Mouse (Mus musculus) mesoderm, embryonic 11.5 days (tissue): ENCODE measurements around the gene Frk.
"Not testable (repeated sequence)": the region's sequence is repeated elsewhere in the genome, so short reads cannot be mapped to it uniquely, and the experiment has no call there.

Source experiments
- DNase-seq: peaks from one replicate; pipeline ENCODE4 v3.0.0-alpha.2; 2012; ENCODE audit warnings: low read depth, low spot score

The Frk gene

DNA sequence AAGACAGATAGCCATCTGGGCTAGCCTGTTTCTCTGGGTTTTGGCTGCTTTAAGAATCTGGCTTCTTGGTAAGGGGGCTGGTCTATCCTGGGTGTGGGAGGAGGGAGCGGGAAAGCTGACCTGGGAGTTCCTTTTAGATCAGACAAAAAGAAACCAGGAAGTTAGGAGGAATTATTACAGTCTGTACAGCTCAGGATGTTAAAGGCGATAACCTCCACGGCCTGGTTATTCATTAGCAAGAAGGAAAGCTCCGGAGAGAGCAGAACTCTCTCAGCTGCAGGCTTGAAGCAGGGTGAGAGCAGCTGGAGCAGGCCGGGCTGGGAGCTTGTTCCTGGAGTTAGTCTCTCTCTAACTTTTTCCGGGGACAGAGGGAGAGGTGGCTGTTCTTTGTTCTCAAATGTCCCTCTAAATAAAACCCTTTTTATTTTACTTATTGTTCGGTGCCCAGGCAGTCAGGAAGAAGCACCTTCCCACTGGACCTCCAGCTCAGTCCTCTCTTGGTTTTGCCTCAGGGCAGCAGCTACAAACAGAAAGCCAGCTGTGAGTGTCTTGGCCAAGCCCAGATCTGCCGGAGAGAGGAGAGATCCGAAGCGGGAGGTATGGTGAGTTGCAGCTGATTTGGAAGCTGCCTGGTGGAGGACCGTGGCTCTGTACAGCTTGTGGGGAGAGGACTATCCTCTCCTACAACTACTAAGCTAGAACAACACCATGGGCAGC, at the start of gene Frk:
Gene Frk (plus strand): TSS at position 103 of the 717 bp plus-strand sequence.
- no peak for DNase-seq

DNA sequence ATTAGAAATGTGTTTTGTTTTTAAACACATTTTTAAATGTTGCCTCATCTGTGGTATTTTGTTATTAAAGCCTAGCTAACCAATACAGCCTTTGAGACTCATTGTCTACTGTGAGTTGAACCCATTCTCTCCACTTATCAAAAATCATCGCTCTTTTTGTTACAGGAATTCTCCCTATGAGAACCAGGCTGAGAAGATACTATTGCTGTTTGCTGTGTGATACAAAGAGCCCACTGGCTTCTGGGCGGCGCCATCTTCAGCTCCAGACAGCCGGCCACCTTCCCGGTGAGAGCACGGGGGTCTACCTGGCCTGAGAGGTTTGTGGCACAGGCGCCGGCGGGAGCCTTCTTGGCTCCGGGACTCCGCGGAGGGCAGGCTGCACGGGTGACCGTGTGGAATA, 49.0 kb upstream of the Frk start:
- not testable (repeated sequence) for DNase-seq

DNA sequence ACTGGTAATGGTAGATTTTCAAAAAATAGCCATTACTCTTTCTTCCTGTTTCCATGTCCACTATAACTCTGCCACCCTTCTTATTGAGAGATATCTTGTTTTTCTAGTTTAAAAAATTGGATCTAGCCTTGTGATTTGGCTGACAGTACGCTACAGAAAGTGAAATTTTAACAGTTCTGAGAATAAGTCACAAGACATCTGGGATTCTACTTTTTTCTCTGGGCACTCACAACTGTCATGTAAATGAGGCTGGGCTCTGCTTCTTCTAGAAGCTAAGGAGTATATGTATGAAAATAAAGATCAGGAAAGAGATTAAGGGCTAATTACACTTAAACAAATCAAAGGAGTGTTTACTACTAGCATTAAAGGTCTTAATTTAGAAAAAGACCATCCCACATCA, 33.7 kb upstream of the Frk start:
- no peak for DNase-seq

DNA sequence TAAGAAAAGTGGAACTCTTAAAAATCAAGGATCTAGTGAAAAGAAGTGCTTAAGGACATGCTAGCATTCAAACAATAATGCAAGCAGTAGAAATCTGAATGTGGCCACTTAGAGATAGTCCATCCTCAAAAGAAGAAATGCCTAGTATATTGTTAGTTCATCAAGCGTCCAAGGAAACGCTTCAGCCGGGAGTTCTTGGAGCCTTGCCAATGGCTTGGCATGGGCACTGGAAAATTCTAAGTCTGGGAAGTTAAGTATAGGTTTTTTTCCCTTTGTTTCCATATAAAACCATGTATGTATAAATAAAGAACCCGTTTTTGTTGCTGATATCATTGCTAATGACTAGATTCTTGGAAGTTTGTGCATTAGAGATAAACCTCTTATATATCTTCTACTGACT, 21.7 kb upstream of the Frk start:
- no peak for DNase-seq

DNA sequence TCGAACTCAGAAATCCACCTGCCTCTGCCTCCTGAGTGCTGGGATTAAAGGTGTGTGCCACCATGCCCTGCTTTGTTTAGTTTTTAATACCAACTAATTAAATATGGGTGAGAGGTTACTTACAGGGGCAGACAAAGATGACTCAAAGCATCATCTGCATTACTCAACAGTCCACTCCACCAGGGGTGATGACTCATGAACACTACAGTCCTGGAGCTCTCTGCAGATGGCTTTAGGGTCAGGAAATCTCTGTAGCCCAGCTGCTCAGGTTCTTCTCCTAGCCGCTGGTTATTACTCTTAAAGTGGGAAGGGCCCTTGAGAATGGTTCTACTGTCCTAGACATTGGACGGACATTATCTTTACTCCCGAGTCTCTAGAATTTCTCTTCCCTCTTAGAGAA, 18.9 kb upstream of the Frk start:
- DNase-seq, result no peak

DNA sequence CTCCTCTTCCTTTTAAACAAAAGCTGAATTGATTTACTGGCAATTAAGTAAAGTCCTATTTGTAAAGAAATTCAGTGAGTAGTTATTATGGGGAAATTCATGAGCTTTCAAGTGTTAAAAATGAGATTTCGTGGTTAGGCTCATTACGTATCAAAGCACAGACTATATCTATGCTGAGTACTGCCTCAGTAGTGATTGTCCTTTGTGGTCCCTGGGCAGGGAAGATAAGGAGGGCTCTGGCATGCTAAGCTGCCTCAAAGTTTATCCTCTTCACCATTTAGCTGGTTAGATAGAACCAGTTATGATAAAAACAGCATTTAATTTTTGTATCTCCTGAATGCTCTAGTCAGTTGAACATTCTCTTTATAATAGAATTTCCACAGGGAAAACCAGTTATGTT, 14.2 kb upstream of the Frk start:
- DNase-seq, result no peak

DNA sequence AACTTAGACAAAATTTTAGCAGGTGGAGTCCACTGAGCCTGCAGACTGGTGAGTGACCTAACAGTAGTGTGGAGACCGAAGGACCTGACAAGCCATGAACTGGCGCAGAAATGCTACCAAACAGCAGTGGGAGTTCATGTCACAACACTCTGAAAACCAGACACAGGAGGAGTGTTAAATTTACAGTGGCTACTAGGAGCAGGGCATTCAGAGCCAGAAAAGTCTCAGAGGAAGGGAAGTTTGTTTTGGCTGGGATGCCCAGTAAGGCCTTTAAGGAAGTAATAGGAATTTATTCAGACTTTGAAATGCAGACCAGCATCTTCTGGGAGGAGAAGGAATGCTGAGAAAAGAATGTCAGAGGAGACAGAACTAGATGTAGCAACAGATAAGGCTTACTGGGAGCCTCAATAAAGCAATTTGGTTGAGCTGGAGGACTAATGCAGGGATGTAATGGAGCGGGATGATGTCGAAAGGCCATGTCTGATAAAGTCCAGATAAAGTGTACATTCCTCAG, 3.2 kb upstream of the Frk start:
- DNase-seq, result no peak

DNA sequence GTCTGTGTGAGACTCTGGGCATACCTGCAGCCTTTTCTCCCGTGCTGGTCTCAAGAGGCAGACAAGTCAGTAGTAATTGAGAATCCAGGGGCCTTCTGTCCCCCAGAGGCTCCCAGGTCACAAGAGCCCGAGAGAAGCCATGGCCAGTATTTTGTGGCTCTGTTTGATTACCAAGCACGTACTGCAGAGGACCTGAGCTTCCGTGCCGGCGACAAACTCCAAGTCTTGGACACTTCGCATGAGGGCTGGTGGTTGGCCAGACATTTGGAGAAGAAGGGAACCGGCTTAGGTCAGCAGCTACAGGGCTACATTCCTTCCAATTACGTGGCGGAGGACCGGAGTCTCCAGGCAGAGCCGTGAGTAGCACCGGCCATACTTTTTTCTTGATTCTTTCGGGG, 814 bp downstream of the Frk start:
- DNase-seq, result no peak

DNA sequence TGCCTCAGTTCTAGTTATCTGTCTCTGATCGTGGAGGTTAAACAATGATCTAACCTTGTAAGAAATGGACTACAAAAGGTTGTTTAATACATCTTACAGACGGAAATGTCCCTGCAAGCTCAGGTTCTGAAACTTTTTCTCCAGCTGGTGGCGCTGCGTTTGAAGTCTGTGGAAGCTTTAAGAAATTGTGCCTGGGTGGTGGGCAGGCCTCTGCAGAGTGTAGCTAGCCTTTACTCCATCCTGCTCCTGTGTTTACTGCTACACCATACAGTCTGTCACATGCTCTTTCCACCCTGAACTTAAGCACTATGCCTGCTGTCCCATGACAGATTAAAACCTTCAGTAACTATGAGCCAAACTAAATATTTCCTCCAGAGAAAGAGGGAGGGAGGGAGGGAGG, 1.9 kb downstream of the Frk start:
- no peak for DNase-seq

DNA sequence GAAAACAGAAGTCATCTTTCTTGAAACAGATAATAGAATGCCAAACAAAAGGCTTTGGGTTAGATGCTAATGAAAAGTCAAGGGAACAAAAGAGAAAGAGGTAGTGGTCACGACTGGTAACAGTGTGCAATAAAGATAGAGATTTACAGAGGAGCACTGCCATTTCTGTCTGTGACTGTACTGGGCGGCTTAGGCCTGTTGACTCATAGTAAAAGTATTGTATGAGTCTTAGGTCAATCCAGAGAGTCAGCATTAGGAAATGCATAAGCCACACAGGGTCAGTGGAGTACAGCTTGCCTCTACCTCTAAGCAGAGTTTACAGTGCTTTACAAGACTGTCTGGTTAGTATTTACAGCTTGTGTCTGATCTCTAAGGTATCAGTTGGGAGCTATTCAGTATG, 24.6 kb downstream of the Frk start:
- DNase-seq, result no peak

DNA sequence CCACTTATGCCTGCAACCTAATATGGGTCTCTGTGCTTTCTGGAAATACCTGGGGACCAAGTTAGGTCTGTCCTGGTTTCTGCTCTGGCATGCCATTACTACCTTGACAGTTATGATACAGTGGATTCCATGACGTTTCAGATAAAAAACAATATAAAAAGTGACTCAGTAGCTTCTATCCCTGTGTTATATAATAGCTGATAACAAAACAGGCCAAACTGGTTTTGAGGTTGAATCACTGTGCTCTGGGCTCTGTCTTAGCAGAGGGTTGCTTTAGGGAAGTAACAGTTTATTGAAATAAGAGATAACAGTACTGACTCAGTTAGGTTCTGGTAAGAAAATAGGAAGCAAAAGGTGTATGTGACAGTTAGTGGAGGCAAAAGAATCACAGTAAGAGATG, 25.4 kb downstream of the Frk start:
- no peak for DNase-seq

DNA sequence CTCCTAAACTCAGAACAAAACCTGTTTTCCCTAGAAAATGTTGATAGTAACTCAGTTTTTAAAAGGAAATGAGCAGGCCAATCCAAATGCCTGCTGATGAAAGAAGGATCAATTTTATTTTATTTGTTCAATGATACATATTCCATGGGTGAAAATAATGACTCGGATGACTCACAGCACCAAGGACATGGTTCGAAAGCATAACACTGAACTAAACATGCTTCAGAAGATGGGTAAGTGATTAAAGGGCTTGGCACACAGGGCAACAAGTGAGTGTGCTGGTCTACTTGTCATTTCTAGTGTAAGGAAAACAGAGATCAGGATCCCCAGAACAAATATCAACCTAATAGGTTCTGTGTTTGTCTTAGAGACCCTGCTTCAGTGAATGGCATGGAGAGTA, 26.1 kb downstream of the Frk start:
- DNase-seq, result no peak

DNA sequence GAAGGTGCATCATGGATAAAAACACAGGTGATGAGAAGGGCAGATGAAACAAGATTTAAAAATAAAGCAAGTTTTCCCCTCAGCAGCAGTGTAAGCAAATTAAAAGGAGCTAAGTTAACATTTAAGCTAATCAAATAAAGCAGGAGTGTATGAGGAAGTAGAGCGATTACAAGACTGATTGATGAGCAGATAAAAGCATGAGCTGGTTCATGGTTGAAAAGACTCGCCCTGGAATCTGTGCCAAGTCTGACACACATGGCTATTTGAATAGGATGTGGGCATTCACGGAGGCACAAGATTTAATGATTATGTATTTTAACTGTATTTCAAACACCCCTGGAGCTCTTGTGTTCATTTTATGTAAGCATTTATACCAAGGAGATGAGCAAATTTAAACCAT, 28.0 kb downstream of the Frk start:
- no peak for DNase-seq

DNA sequence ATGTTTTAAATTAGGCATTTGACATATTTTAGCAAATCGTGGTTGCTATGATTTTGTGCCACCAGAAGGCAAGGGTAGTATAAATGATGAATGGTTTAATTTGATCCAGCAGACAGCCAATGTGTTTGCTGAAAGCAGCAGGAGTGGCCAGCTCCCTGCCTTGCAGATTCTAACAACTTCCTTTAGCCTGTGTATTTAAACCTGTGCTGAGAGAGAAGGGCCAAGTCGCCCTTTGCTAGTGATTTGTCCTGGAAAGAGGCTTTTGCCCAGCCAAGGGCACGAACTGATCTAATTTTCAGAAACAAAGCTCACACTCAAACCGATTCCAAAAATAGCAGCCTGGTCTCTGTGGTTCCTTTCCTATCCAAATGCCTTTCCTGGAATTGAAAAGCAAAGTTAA, 29.4 kb downstream of the Frk start:
- DNase-seq, result peak; percentile 28

DNA sequence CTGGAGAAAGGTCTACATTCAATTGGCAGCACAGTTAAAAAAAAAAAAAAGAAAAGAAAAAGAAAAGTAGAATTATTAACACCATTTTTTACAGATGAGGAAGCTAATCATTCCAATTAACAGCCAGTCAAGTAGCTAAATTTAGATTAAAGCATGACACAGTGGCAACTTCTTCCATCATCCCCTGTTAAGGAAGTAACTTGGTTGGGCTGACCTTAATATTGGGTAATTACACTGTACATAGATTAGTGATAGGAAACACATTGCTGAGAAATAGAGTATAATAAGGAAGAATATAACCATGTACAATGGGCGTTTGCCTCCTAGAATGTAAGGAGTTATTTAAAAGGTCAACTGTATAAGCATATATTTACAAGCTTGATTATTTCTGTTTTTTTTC, 42.4 kb downstream of the Frk start:
- DNase-seq, result no peak

DNA sequence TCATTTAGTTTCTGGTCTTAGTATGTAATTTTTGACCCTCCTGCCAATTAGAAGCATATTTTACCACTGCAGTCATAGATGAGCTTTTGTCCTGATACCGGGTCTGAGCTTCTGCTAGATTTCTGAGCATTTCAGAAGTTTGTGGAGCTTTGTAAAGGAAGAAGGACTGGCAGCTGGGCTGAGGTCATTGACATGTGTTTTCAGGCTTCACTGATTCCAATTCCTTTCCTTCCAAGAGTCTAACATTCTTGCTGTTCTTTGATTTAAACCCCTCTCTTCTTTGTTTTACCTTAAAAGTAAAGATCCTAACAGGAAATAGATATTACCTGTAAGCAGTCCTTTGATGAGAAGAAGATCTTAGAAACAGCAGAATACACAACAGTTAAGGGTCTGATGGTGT, 48.6 kb downstream of the Frk start:
- DNase-seq, result no peak

DNA sequence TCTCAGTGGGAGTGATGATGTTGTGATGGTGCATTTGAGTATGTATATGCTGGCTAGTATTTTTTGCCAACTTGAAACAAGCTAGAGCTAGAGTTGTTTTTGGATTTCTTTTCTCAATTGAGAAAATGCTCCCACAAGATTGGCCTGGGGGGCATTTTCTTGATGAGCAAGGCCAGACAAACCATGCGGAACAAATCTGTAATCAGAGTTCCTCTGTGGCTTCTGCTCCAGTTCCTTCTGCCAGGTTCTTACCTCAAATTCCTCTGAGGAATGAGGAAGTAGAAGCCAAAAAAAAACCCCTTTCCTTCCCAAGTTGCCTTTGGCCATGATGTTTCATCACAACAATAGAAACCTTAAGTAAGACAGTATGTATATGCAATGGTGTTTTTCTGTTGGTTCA, 49.3 kb downstream of the Frk start:
- DNase-seq, result no peak

DNA sequence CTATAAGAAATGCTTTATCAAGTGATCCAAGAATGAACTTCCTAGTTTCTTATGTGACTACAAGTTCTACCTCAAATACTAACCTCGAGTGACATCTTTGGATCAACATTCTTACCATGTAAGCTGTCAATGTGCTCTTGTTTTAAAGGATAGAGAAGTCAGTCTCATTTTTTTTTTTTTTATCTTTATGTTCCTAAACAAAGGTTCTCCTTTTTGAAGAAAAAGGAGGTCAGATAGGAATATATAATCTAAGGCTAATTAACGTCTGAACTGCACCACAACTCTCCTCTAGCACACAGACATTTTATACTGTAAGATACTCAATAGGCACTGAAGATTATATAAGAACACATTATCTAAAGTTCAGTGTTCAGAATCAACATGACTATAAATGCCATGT, 57.5 kb downstream of the Frk start:
- no peak for DNase-seq

DNA sequence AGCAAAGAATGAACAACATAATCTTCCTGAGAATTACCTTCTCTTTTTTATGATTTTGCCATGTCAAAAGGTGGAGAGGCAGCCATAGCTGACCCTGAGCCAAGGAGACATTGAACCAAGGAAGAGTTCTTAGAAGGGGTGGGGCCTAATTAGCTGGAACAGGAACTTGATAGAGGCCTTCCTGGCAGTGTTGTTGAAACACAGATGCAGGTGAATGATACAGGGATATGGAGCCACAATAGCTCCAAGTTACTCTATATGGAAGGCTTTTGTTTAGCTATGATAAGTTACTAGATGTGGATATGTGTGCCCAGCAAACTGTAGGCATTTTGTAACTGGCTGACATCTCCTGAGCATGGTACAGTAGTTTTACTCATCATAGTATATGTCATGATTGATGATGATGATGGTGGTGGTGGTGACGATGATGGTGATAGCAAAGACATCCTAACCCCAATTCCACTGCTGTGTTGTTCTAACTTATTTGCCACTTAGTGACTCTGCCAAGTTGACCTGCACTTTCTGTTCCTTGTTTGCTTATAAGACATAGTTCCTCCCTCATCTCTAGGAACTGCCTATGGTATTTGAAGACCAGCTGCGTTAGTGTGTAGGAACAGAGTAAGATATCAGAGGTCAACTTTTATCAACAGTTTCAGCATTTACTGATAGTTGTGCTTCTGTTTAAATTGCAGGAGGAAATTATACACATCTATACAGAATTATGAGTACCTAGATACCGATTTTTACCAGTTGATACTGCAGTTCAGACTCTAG, 58.7 kb downstream of the Frk start:
- DNase-seq, result no peak

DNA sequence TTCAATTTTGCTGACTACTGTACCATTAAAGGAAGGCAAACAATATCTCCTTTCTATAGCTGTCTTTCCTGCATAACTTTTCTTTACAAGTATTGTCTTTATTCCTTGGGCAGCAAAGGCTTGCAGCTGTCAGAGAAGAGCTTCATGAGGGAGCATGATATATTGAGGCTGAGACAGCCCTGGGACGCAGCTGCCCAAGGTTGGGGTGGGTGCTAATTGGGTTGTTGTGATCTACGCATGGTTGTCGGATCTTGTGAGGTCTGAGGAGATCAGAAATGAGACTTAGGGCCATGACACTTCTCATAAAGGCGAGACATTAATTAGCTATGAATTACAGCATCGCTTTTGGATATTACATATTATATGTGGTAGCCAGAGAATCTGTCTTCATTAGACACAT, 67.4 kb downstream of the Frk start:
- peak; percentile 13 for DNase-seq

DNA sequence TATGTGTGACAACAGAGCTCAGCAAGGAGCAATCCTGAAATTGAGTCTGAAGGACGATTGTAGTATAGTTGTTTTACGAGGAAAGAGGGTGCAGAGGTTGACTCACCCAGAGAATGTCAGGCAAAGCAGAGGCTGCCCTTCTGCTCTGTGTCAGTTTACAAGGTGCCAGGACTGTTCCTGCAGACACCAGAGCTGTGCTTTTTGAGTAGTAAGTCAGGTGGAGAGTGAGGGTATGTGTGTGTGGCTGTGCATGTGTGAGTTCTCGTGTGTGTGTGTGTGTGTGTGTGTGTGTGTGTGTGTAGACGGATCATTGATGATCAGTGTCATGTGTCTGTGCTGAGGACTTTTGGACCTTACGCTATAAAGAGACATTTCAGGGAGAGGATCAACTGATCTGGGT, 68.4 kb downstream of the Frk start:
- no peak for DNase-seq

DNA sequence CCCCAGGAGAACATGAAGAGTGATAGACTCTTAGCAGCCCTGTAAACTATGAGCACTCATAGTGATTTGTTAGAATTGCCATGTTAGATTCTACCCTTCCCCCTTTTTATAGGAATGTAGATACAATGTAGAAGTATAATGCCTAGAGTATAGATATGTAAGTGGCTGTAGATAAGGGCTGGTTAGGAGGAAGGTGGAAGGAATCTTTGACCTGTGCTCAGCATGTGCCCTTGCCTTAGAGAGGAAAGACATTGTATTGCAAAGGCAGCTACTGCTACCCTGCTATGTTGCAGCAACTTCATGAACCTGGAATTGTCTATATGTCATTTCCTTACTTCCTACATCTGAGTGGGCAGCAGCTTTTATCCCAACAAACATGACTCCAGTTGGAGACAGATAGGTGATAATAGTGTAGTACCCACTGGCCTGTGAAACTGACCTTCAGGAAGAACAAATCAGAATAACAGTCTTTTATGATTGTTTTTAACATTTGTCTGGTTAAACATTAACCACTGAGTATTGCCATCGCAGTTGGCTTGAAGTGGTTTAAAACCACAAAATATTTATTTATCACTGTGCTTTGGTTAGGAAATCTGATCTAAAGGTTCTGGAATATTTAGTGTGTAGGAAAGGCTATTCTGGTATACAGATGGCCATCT, 80.4 kb downstream of the Frk start:
- DNase-seq, result no peak

DNA sequence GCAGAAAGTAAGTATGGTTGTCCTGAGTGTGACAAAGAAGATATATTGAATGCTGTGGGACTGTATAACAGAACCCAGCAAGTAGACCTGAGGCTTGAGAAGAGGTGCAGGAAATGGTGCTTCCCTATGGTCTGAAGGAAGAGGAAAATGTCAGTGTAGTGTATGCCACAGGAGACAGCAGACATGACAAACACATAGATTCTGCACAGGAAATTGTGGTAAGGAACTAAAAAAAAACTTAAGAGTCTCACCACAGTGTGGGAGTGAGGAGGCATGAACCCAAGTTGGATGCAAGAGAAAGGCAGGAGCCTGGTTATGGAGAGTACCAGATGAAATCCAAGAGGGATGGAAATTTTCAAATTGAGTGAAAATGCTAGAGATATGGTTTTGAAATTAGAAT, 132.3 kb downstream of the Frk start:
- DNase-seq, result no peak
